Mouse (Mus musculus): Measurements from ENCODE around the gene Snrpd3.
"Not testable (repeated sequence)": the region's sequence is repeated elsewhere in the genome, so short reads cannot be mapped to it uniquely, and the experiment has no call there.

Snrpd3 gene

GRCm38 (mm10) chr10:75565906-75566305, 48.6 kb downstream of the Snrpd3 start:
- CTCF ChIA-PET = no interaction called here

- CTCF ChIA-PET = no interaction called here
These were observed 49.0 kb downstream of the Snrpd3 start for GRCm38 (mm10) chr10:75566321-75566720.

GRCm38 (mm10) chr10:75566765-75567164, 49.4 kb downstream of the Snrpd3 start:
- CTCF ChIA-PET = not testable (repeated sequence)

GRCm38 (mm10) chr10:75568029-75568428, 50.7 kb downstream of the Snrpd3 start:
- CTCF ChIA-PET = interaction anchor here (0.7 kb wide), 1 partner anchor 10 kb away, joined by 3 read pairs; no protein-coding TSS in a partner anchor

GRCm38 (mm10) chr10:75568441-75568840, 51.1 kb downstream of the Snrpd3 start:
- CTCF ChIA-PET = no interaction called here

- CTCF ChIA-PET = no interaction called here
These were observed 51.5 kb downstream of the Snrpd3 start for GRCm38 (mm10) chr10:75568851-75569250.

- CTCF ChIA-PET = interaction anchor here (0.5 kb wide), 1 partner anchor 194 kb away, joined by 3 read pairs; no protein-coding TSS in a partner anchor
These were observed 53.8 kb downstream of the Snrpd3 start for GRCm38 (mm10) chr10:75570981-75571657.

- CTCF ChIA-PET = interaction anchor here (0.5 kb wide), 1 partner anchor 193 kb away, joined by 3 read pairs; no protein-coding TSS in a partner anchor
These were observed 54.6 kb downstream of the Snrpd3 start for GRCm38 (mm10) chr10:75571937-75572336.

GRCm38 (mm10) chr10:75573181-75573580, 55.8 kb downstream of the Snrpd3 start:
- CTCF ChIA-PET = no interaction called here

GRCm38 (mm10) chr10:75573965-75574364, 56.6 kb downstream of the Snrpd3 start:
- CTCF ChIA-PET = no interaction called here

- CTCF ChIA-PET = no interaction called here
These were observed 61.8 kb downstream of the Snrpd3 start for GRCm38 (mm10) chr10:75579129-75579528.

GRCm38 (mm10) chr10:75585876-75586552, 68.7 kb downstream of the Snrpd3 start:
- CTCF ChIA-PET = interaction anchor here (0.6 to 2.2 kb wide), 6 partner anchors 10 to 527 kb away, joined by 3 to 29 read pairs (median 5); no protein-coding TSS in a partner anchor

GRCm38 (mm10) chr10:75586553-75586879, 69.2 kb downstream of the Snrpd3 start:
- CTCF ChIA-PET = interaction anchor here (0.6 to 2.2 kb wide), 6 partner anchors 9 to 527 kb away, joined by 3 to 29 read pairs (median 5); no protein-coding TSS in a partner anchor

Measured in spleen, embryonic (tissue).